Mouse (Mus musculus) frontal cortex, adult (tissue): ENCODE data around the gene BC100530.
"Not testable (repeated sequence)": the region's sequence is repeated elsewhere in the genome, so short reads cannot be mapped to it uniquely, and the experiment has no call there.

ENCODE experiments used
- ATAC-seq: cut with Nextera tagmentation; 2 replicates; pipeline ENCODE4 v1.9.2; 2017; ENCODE audit warnings: mild to moderate bottlenecking, moderate library complexity, mixed read lengths; ENCODE audit not compliant: low TSS enrichment

The BC100530 gene

DNA sequence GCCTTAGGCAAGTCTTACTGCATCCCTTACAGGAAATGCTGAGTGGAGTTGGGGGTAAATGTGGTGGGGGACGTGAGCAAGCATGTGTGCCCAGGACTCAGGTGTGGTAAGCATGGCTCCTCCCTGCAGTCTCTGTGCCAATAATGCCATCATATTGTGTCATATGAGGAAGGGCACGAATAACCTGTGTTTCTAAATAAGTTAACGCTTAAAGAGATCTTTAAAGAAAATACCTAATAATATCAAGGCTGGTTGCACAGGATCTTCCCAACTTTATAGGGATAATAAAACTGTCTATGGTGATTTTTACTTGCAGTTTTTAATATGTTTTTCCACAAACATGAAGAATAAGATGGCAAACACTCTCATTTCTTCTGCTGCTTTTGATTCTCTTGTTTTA, at the start of gene BC100530:
BC100530 (minus strand) TSS at position 101 of the 400 bp plus-strand sequence.
- ATAC-seq: not testable (repeated sequence)

DNA sequence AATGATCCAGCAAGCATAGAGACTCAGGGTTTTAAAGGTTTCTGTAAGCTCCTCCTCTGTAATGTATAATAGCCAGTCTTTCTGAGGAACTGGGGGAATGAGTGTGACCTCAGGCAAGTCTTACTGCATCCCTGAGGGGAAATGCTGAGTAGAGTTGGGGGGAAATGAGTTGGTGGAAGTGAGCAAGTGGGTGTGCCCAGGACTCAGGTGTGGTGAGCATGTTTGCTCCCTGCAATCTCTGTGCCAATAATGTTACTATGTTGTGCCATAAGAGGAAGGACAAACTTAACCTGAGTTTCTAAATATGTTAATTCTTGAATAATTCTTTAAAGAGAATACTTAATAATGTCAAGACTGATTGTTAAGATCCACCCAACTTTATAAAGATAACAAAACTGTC, 40.8 kb upstream of the BC100530 start, which contains the start of gene Stfa2:
Stfa2 (minus strand) TSS at position 101 of the 400 bp plus-strand sequence.
- ATAC-seq: no peak

DNA sequence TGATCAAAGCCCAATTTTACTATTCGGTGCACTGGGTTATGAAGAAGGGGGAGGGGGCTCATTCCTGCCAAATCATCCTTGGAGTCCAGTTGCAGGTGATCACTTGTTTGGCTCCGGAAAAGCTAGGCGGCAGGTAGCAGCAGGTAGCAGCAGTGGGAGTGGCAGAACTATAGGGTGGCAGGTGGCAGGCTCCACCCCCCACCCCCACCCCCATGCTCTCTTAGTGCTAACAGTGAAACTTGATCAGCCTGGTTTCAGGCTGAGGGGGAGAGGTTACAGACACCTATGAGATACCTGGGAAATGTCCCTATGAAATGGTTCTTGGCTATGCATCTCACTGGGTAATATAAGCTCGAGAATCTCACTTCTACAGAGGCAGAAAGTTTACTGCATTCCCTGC, 21.5 kb upstream of the BC100530 start:
- no peak for ATAC-seq

DNA sequence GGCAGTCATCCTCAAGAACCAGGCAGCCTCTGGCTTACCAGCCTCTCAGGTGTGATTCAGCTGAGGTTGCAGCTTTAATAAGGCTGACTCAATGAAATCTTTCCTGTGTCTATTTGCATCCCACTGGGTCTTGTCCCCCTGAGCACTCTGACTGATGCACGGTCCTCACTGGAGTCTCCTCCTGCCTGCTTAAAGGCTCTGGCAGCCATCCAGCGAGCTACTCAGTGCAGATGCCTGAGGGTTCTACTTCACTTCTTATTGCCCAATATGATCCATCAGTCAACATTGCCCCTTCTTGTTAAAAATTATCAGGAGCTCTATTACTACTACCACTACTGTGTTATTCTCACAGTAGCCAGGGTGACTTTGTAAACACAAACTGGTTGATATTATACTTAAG, 30.4 kb downstream of the BC100530 start:
- no peak for ATAC-seq

- ATAC-seq: no peak
Observed at GRCm38 (mm10) chr16:36334232-36334631, 33.3 kb downstream of the BC100530 start, which contains the start of gene BC117090. Gene BC117090 (minus strand): TSS chr16:36334332.

DNA sequence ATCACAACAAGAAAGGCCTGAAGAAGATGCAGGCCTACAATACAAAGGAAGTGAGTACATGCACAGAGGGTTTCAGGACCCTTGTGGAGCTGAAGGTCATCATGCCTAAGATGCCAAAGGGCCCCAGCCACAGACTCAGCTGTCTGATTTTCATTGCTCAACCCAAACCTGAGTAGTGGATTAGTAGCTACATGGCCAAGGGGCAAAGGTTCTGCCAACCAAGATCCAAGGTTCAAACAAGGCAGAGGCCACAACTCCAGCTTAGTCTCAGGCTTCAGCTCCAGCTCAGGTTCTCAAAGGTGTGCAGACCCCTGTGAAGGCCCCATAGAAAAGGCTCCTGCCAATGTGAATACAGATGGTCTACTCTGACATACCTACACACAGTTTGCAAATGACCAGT, 48.3 kb downstream of the BC100530 start:
- ATAC-seq: no peak

DNA sequence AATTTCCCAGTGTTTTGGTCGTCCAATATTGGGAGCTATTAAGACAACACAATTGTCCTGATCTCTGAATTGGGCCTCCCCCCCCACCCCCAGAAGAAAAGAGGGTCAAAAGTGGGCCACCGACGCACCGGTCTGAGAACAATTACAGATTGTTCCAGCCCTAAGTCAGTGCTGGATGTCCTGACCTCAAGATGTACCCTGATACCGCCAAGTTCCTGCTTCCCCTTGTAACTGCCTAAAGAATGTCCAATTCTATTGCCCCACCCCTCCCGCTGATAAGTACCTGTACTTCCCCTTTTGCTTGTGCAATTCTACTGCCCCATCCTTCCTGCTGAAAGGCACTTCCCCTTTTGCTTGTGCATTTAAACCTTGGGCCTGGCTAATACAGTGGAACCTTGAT, 51.4 kb downstream of the BC100530 start:
- not testable (repeated sequence) for ATAC-seq
